Mouse (Mus musculus) retina, adult 2 months (tissue): ENCODE results near the gene Pcgf3.
"Not testable (repeated sequence)": the region's sequence is repeated elsewhere in the genome, so short reads cannot be mapped to it uniquely, and the experiment has no call there.

ENCODE experiments used
- DNase-seq: peaks from one replicate; pipeline ENCODE4 v3.0.0-alpha.2; 2012; ENCODE audit warnings: low read depth, low spot score

Gene Pcgf3

DNA sequence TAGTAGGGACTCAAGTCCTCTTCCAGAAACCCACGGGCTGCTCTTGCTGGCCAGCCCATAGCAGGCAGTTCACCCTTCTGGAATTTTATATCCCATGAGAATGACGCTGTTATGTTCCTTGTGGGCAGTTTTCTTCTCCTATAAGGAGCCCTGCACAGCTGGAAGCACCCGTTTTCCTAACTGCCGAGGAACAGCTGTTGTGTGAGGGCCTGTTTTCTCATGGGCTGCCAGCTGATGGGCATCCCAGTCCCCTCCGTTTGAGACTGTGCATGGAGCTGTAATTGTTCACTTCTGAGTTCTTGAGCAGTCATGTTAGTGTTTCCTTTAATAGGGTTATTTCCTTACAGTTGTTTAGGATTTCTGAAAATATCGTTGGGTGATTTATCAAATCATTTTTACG lies 8.6 kb downstream of the Pcgf3 start:
- DNase-seq, result no peak

DNA sequence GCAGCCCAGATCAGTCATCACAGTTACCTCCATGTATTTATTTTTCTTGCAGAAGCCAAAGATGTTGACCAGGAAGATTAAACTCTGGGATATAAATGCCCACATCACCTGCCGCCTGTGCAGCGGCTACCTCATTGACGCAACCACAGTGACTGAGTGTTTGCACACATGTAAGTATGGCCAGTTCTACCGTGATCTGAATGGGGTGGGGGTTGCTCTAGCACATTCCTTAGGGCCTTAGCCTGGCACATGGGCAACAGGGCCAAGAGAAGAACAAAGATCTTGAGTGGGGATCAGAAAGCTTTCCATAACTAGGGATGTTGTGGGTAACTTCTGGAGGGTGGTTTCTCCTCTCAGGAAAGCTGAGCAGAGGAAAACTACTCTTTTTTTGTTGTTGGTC lies 12.7 kb downstream of the Pcgf3 start:
- DNase-seq, result no peak

DNA sequence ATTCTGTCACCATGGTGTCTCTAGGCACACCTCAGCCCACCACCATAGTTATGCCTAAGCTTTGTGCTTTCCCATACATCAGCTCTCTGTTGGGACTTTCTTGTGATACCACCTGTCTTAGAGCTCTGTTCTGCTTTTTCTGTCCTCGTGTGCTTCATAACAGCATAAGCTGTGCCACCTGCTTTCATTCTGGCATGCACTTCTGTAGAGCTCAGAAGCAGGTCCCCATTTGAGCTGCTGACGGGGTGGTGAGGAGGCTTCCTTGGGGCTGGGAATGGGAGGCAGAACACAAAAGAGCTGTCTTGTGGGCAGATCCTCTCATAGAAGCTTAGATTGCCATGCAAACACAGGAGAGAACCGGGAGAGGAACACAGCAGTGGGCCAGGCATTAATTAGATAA lies 14.9 kb downstream of the Pcgf3 start:
- DNase-seq, result no peak

DNA sequence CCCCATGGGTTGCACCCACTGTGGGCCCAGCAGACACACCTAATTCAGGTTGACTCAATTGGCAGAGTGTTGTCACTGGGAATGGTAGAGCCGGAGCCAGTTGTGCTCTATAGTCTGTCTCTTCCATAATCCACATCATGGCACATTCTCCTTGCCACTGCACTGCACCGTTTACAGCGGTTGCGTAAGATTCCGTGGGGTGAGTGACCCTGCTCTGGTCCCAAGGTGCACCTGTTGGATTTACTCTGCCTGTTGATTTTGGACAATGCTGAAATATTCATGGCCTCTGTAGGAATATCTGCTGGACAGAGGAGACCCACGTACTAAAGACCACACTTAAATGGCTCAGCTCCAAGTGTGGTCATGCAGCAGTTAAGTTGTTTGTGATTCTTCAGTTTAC lies 22.0 kb downstream of the Pcgf3 start:
- DNase-seq, result no peak

DNA sequence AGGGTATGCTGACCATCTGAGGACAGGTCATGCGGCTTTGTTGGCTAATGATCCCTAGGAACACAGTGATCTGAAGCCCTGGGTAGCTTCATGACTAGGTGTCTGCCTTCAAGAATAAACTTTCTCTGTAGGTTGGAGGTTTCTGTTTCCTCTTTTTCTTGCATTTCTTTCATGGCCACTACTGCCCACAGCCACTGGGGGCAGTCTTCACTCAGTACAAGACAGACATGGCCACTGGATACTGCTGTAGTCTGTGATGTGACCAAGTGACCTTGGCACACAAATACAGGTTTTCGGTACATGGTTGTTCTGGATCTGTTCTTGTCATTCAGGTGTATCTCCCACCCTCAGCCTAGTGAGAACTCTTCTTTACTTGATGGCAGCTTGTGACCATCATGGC lies 24.2 kb downstream of the Pcgf3 start:
- no peak for DNase-seq

DNA sequence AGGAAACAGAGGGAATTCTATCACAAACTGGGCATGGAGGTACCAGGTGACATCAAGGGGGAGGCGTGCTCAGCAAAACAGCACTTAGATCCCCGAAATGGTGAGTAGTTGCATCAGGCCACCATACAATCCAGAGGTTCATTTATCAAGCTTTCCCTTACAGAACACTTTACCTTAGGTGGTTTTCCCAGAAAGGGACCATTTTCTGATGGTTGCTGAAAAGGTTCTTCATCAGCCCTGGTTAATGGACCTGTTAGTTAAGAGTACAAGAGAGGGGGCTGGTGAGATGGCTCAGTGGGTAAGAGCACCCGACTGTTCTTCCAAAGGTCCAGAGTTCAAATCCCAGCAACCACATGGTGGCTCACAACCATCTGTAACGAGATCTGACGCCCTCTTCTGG lies 25.1 kb downstream of the Pcgf3 start:
- not testable (repeated sequence) for DNase-seq

DNA sequence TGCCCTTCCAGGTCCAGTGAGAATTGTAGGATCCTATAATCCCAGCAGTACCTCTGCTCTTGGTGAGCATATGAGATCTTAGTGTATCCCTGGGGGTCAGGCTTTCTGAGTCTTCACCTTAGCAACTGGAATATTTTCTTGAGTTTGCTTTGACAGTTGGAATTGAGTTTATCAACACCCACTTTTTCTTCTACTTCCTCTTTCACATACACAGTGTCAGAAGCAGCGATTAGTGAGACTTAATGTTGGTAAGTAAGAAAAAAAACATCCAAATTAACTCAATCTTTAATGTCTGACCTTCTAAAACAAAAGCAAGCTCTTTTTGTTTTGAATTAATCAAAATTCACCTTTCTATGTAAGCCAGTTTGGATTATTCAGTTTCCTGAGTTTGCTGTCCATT lies 40.5 kb downstream of the Pcgf3 start:
- DNase-seq, result no peak

DNA sequence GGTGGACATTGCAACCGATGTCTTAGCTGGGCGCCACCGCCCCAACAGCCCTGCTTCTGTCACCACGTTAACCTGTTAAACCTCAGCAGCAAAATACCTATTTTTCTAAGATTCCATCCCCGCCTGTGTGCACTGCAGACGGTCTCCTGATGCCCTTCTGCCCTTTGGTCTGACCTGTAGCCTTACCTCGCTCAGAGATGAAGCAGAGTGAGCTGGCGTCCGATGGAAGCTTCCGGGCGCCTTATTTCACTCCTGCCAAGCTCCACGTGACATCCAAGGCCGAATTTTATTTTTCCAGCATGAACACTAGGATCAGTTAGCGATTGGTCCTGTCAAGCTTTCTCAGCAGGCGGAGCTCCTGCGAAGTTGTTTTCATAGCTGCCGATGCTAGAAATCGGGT lies 41.3 kb downstream of the Pcgf3 start:
- no peak for DNase-seq

DNA sequence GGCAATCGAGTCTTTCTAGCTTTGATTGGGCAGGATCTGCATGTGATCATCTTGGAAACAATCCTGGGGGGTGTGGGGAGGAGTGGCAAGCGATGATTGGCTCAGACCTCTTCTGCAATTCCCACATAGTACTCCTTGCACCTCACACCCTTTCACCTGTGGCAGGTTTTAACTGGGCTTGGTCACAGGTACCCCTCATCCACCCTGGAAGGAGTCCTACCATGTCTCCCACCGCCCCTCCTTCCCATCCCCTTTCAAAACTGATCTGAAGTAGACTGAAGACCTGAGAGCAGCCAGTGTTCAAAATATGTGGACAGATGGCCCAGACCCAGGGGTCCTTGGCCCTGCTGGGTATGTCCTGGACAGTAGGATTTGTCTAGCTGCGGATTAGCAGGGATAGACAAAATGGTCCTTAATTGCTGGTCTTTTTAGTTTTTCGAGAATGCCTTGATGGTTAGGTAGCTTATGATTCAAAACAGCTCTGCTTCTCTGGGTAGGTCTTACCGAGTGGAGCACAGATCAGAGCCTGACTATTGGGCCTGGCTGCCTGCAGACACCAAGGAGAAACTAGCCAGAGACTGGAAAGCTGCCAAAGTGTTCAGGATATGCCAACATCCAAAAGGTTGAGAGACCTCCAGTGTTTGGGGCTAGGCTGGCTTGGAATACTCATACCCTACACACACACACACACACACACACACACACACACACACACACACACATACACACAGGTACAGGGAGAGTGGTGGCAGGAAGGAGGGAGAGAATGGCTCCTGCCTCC lies 54.7 kb downstream of the Pcgf3 start:
- DNase-seq, result no peak

DNA sequence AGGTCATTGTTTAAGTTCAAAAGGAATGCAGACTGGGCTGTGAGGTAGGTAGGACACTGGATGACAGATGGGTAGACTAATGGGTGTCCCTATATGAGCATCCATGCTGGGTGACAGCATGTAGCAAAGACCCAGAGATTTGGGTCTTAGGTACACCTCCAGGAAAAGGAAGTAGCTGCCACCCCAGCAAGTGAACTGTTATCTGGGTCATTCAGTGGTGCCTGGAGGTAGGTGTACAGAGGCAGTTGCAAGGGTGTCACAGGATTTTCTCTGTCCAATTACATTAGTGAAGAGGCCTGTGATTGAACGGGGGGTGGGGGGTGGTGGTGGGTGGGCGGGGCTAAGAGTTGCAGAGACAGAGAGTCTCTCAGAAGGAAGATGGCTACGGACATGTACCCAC lies 55.6 kb downstream of the Pcgf3 start:
- DNase-seq, result no peak

DNA sequence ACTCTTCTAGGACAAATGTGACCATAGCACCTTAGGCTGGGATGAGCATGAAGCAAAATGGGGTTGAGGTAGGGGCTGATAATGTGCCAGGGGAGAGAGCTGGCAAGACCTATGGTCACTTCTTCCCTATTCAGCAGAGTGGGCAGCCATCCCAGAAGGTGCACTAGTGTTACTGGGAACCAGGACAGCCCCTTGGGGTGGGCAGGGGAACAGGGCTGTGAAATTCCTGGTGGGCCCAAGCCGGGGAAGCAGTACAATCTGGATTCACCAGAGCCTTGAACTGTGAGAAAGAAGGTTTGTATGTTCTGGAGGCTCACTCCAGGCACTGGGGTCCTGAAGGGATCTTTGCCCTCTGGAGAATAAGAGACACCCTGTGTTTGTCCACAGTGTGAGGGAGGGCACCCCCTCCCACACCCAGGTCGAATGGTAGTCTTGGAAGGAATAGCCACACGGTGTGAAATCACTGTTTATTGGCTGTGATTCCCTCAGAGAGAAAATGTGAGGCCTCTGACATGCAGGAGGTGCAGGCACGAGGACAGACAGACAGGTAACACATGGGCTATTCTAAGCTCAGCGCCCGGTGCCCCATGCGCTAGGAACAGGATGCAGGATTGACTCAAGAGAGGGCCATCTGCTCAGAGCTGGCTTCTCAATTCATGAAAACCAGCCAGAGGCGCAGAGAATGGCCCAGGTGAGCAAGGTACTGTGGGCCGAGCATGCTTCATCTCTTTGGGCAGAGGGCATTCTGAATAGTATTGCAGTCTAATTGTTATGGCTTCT lies 57.3 kb downstream of the Pcgf3 start:
- no peak for DNase-seq

DNA sequence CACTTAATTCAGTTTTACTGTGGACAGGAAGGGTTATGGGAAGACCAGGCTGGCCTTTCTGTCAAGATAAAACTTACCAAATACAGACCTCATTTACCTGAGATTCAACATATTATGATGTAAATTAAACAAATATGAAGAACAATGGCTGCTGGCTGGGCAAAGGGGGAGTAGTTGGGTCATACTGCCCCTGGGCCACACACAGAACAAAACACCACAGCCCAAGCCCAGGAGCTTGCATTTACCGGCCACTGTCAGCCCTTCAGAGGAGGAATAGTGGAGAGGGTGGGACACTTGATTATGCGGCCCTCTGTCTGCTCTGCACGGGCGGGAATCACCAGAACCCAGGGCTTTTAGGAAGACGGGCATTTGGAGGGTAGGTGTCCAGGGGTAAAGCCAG lies 57.9 kb downstream of the Pcgf3 start:
- no peak for DNase-seq

DNA sequence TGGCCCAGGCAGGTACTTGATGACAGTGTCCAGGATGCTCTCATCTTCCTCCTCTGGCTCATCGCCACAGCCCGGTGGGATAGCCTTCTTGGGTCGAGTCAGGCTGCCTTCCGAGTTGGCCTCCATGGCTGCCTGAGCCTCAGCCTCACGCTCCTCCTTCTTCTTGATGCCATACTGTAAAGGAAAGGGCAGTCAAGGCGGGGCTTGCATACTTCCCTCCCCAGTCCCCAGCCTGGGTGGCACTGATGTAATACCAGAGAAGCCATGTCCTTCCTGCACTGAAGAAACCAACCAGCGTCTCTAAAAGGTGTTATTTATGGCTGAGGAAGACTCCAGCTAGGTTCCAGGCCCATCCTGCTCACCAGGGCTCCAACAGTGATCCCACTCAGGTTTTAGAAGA lies 59.1 kb downstream of the Pcgf3 start:
- DNase-seq, result no peak

DNA sequence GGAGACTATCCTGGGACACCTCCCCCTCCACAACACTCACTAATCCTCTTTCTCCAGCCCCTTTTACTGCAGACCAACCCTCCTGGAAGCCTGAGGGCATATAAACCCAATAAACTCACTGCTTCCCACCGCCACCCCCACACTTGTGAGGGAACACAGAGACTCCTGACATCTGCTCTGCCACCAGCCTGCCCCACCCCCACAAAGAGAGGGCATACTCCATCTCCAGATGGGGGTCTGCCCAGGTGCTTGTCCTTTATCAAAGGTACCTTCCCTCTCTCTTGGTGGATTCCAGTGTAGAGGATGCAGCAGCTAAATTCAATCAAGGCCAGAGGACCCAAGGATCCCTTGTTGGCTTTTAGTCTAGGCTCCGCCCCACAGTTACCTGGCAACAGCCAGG lies 60.0 kb downstream of the Pcgf3 start:
- DNase-seq, result no peak

DNA sequence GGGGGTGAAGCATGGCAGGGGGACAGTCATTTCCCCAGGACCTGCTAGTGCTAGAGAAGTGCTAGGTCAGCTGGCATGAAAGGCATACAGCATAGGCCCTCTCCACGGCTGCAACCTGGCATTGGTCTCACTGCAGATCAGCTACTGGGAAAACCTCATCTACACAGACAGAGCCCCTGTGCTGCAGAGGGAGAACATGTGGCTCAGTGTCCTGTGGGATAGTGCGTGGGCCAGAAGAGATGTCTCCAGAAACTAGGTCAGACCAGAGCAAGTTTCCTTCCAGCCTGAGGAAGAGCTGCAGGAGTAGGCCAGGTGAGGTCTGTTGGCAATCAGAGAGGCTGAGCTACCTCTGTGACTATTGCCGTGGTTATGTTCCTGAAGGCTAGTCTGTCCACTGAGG lies 60.9 kb downstream of the Pcgf3 start:
- no peak for DNase-seq

DNA sequence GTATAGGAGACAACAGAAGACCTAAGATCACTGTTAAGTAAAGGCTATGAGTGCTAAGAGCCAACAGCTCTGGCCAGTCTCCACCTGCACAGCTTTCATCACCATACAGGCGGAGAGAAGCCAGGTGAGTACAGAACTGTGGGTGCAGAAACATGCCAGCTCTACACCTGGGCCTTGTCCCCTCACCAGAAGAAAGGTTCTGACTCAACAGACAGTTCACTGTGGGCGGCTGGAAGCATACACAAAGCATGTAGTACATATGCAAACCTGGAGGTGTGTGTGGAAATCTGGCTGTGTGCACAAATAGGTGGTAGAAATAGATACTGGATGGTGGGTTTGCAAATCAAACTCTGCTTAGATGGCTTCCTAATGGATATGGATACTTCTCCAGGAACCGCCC lies 61.6 kb downstream of the Pcgf3 start:
- DNase-seq, result no peak

DNA sequence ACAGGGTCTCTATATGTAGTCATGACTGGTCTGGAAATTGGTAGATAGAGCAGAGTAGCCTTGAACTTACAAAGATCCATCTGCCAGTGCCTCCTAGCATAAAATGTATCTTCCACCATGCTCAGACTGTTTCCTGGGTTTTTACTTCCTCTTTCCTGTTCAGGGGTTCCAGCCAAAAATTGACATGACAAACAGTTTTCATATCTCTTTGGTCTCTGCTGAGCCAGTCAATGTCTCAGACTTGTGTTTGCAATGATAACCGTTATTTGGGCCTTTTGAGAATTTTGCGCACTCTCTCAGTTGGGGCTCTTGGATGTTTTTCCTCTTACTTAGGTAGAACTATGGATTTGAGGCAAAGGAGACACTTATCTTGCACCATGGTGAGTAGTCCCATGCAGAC lies 73.2 kb downstream of the Pcgf3 start:
- no peak for DNase-seq

DNA sequence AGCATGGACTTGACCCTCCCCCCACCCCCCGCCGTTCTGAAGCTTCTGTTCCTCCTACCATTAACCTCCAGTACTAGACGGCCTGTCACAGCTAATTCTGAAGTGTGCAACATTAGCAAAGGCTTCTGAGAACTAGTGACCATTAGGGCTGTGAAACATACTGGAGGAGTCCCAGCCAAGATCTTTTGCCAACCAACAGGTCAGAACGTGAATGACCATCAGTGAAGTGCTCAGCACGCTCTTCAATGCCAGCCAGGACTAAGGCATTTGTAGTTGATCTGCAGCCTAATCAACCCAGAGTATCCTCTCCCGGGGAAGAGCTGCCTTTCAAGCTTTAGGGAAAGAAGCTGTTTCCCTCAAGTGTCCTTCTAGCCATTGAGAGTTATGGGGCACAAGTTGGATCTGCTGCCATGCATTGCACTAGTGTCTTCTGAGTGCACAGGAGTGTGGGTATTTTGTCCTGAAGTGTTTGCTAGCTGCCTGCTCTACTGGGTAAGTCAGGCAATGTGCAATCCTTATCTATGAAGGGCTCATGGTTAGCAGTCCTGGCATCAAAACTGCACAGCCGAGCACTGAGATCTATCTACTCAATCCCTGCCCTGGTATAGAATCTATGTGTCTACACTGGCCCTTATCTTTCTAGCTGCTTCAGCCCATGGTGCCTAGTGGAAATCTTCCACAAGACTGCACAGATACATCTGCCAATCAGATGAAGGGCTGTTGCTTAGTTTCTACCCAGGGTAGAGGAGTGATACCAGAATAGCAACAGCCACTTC lies 82.7 kb downstream of the Pcgf3 start:
- no peak for DNase-seq

DNA sequence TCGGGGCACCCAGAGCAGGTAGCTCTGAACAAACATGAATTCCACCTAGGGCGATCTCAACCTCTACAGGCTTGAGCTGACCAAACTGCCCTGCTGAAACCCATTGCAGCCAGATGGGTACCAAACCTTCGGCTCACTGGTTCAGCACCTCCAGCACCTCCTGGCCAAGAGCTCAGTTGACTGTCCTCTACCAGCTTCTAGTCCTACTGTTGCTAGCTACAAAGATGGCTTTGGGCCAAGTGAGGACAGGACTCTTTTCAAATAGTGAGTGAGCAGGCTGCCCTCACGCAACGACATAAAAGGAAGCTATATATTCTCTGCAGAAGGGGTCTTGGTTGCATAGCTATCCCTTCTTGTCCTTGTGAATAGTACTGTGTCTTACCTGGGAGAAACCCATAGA lies 86.6 kb downstream of the Pcgf3 start:
- DNase-seq, result no peak

DNA sequence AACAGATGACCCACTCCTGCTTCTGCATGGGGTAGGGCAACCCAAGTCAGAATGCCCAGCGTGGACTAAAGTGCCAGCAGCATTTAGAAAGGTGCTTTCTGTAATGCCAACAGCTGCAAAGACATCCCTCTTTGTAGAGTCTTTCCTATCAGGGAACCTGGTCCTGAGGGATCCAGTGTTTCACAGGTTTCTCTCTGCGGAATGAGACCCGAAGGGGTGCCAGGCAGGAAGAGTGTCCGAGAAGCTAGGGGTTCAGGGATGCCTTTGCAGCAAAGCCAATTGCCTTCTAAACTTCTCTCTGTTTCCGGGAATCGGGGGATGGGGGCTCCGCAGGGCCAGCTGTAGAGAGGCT lies 88.1 kb downstream of the Pcgf3 start:
- DNase-seq, result no peak

DNA sequence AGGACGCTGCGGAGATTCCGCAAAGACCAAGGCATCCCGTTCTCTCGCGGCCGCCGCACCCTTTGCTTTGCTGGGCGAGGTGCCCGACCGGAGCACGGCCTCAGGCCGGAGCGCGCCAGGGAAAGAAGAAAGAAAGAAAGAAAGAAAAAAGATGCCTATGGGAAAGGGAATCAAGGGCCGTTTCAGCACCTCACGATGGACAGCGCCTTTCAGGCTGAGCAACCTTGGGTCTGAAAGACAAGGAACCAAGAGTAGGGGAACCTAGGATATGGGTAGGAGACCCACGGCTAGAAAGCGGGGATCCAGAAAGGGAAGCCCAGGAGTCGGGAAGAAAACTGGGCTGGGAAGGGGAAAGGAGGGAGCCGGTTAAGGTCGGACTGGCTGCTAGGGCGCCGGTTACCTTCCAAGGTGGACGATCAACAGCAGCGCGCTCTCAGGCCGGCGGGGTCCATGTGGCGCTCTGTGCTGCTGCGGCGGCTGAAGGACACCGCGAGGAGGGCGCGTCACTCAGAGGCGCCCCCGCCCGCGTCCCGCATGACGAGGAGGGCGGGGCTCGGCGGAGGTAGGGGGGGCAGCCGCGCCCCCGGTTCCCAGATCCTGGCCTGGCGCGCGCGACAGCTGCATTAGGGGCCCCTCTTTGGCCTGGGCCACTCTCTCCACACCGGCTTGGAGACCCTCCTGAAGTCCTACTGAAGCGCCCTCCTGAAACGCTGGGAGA lies 88.6 kb downstream of the Pcgf3 start, which contains the start of gene Cplx1:
TSS of gene Cplx1 (minus strand) at position 536 of the 718 bp plus-strand sequence.
- DNase-seq, result no peak

DNA sequence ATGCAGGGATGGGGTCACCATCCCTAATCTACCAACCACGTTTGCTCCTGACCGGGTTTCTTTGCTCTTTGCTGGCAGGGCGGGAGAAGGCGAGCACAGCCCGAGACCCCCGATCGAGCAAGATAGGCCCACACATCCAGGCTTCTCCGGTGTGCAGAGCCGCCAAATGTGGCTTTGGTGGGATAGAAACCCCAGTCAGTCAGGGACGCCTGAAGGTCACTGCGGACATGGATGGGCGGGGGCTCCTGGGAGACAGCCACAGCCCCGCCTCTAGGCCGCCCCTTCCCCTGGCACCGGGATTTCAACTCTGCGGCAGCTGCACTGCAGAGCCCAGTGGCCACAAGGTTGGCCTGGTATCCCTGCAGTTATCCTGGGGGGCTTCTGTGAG lies 89.2 kb downstream of the Pcgf3 start:
- no peak for DNase-seq
